Mouse (Mus musculus) stomach, embryonic 14.5 days (tissue): ENCODE data around the gene Fam72a. TPM values are rescaled to one million over a fixed set of nuclear protein-coding genes. Genes with fewer than 3 reads are reported as not detected.

Source experiments
- ATAC-seq: fragments of 200-750 bp; cut with Nextera tagmentation; 2 replicates; pipeline ENCODE4 v1.8.0; 2017; ENCODE audit warnings: low read depth, moderate TSS enrichment; ENCODE audit not compliant: insufficient number of reproducible peaks, insufficient read depth, low FRiP score
- H3K27ac ChIP-seq: fragments of 300-500 bp; sonication (generic); 2 replicates; pipeline ENCODE4 v1.5.1; 2014; ENCODE audit warnings: mild to moderate bottlenecking, low read length, moderate library complexity, mixed read lengths
- H3K27me3 ChIP-seq: fragments of 300-500 bp; sonication (generic); 2 replicates; pipeline ENCODE4 v1.6.1; 2014; ENCODE audit warnings: low read length, control low read depth, mixed read lengths; ENCODE audit not compliant: control insufficient read depth, insufficient read depth
- H3K36me3 ChIP-seq: fragments of 300-500 bp; sonication (generic); 2 replicates; pipeline ENCODE4 v1.6.1; 2014; ENCODE audit warnings: mild to moderate bottlenecking, control low read depth, low read length, moderate library complexity, mixed read lengths; ENCODE audit not compliant: control insufficient read depth, insufficient read depth
- H3K4me1 ChIP-seq: fragments of 300-500 bp; sonication (generic); 2 replicates; pipeline ENCODE4 v1.6.1; 2014; ENCODE audit warnings: low read length, control low read depth, mixed read lengths; ENCODE audit not compliant: control insufficient read depth, insufficient read depth
- H3K4me2 ChIP-seq: fragments of 300-500 bp; sonication (generic); replicated peaks from 2 replicates; pipeline ENCODE4 v1.6.1; 2014; ENCODE audit warnings: low read depth, low read length, control low read depth
- H3K4me3 ChIP-seq: fragments of 300-500 bp; sonication (generic); 2 replicates; pipeline ENCODE4 v1.5.1; 2014; ENCODE audit warnings: low read depth, low read length, control low read depth
- H3K9ac ChIP-seq: fragments of 300-500 bp; sonication (generic); replicated peaks from 2 replicates; pipeline ENCODE4 v1.6.1; 2014; ENCODE audit warnings: low read depth, mild to moderate bottlenecking, control low read depth, low read length, moderate library complexity, mixed read lengths
- H3K9me3 ChIP-seq: fragments of 300-500 bp; sonication (generic); 2 replicates; pipeline ENCODE4 v1.6.1; 2016; ENCODE audit warnings: low read depth, low read length, control low read depth; ENCODE audit not compliant: control insufficient read depth
- WGBS: fragments of 180-500 bp; shearing (Covaris S2); extraction: QIAGEN DNeasy Blood & Tissue Kit; methylation state at CpG from one replicate; pipeline ENCODE4 v1.1.7; 2014; 5-methylcytosine and 5-hydroxymethylcytosine counted together
- microRNA-seq: library from miRNA; unstranded; fragments of <30 nt; microRNA quantifications from one replicate; pipeline ENCODE4, GENCODE M21; 2016
- polyA plus RNA-seq: library from polyadenylated mRNA; unstranded; fragments of >200 nt; fragmentation: Nextera tagmentation; extraction: Ambion mirVana; gene quantifications from 2 replicates; pipeline ENCODE4 v1.2.1, GENCODE M21; 2014

Gene Fam72a
- polyA plus RNA-seq, 1 experiment from 2014 or later = 3.2 TPM

GRCm38 (mm10) chr1:131580389-131580788, 52.7 kb downstream of the Fam72a start:
- 46% methylated on average over 4 of the region's 4 CpGs for WGBS

GRCm38 (mm10) chr1:131583598-131583997, 55.9 kb downstream of the Fam72a start:
- H3K4me2 ChIP-seq = no peak overlapping the region
- H3K27me3 ChIP-seq = no peaks in the 10 kb centered on the region
- H3K9ac ChIP-seq = no peak overlapping the region
- no peaks in the 10 kb centered on the region for H3K4me1 ChIP-seq
- no peak overlapping the region for H3K27ac ChIP-seq
- 86% methylated on average over 3 of the region's 3 CpGs for WGBS
- no peaks in the 10 kb centered on the region for H3K36me3 ChIP-seq
- H3K9me3 ChIP-seq = no peaks in the 10 kb centered on the region
- no peak overlapping the region for H3K4me3 ChIP-seq
- ATAC-seq = no peak

More at GRCm38 (mm10) chr1:131580389-131580788, 52.7 kb downstream of the Fam72a start:
- H3K4me1 ChIP-seq = no peaks in the 10 kb centered on the region
- no peak overlapping the region for H3K4me3 ChIP-seq
- no peaks in the 10 kb centered on the region for H3K9me3 ChIP-seq
- H3K36me3 ChIP-seq = no peaks in the 10 kb centered on the region
- H3K4me2 ChIP-seq = no peak overlapping the region
- ATAC-seq = no peak
- H3K27me3 ChIP-seq = no peaks in the 10 kb centered on the region
- H3K27ac ChIP-seq = no peak overlapping the region
- H3K9ac ChIP-seq = no peak overlapping the region

GRCm38 (mm10) chr1:131586836-131587235, 59.1 kb downstream of the Fam72a start:
- H3K4me3 ChIP-seq = no peak overlapping the region
- no peaks in the 10 kb centered on the region for H3K4me1 ChIP-seq
- no peaks in the 10 kb centered on the region for H3K9me3 ChIP-seq
- 47% methylated on average over 8 of the region's 8 CpGs for WGBS
- no peak; the same call in 1 of the 2 replicates for ATAC-seq
- no peak overlapping the region for H3K9ac ChIP-seq
- H3K27ac ChIP-seq = no peak overlapping the region
- no peak overlapping the region for H3K4me2 ChIP-seq
- no peaks in the 10 kb centered on the region for H3K27me3 ChIP-seq
- no peaks in the 10 kb centered on the region for H3K36me3 ChIP-seq

Small RNAs within 50 kb of the gene (microRNA-seq; reads per million reads assigned to microRNA genes)
- not detected for gene Gm24273

Other genes with a start within 250 kb of the Fam72a start
- gene Ikbke, start 248.3 kb upstream of the Fam72a start, polyA plus RNA-seq = 4.5 and 6.1 TPM in 2 replicates
- 22.8 and 24.5 TPM in 2 replicates for gene Srgap2, start 551 bp upstream of the Fam72a start, polyA plus RNA-seq
- not detected in 2 replicates for gene Avpr1b, start 71.3 kb downstream of the Fam72a start, polyA plus RNA-seq
- gene Ctse, start 110.4 kb downstream of the Fam72a start, polyA plus RNA-seq = 46.8 and 56.0 TPM in 2 replicates
- gene Rab7b, start 160.8 kb downstream of the Fam72a start, polyA plus RNA-seq = 3.9 and 4.4 TPM in 2 replicates
- gene Slc26a9, start 216.1 kb downstream of the Fam72a start, polyA plus RNA-seq = 3.3 and 6.4 TPM in 2 replicates